Comparison of ENCODE assay signal across 8 mouse cellular contexts in the genomic region with DNA sequence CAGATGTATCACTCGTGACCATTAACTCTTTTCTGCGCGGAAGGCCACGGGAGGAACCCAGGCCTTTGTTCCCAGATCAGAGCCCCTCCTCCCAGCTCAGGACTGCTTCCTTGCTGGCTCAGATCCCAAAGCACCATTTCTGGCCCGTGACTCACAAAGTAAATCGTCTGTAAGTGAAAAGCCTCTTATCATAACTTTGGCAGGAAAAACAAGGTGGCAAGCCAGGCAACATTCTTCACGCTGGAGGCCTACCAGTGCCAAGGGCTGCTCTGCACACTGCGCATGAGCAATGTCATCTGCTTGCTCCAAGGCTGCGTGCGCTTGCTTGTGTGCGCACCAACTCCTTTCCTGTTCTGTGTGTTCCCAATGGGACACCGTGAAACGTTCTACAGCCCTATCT. TPM values are rescaled to one million over a fixed set of nuclear protein-coding genes. Genes with fewer than 3 reads are reported as not detected.
DNase-seq lines count a peak whose midpoint lies in the region; ATAC-seq and TF ChIP-seq lines count a peak whose summit lies in the region.

No protein-coding gene starts in this region.

- peak overlapping the region; percentile 45; the same call in 1 of the 2 replicates for H3K9ac ChIP-seq in ES-E14 (ENCODE audit: insufficient read depth, low read depth, low read length, poor library complexity, severe bottlenecking)

- DNase-seq in ES-E14 (ENCODE audit: low read depth, low spot score), result no peak
- peak; percentile 93 for DNase-seq in adrenal gland, postnatal 14 days
- peak; percentile 81 to 85 for DNase-seq in heart, postnatal 36 days
- peak; percentile 61 to 67 for DNase-seq in layer of hippocampus, postnatal 10 days (ENCODE audit: low spot score in 2 of 2)
- peak; percentile 72 for DNase-seq in urinary bladder, postnatal 10 days (ENCODE audit: low spot score)
- no peak for DNase-seq in embryo, embryonic 10.5 days (ENCODE audit: low spot score)

- in situ Hi-C loops in ES-E14 (cut with MboI; ENCODE audit: low sequenced_read_pairs in 2 of 2, unreplicated experiment in 2 of 2), result no loop called here

- H3K9me3 ChIP-seq in ES-E14 (ENCODE audit: control insufficient read depth, insufficient read depth, low read depth, low read length), result no peaks in the 10 kb centered on the region

- H3K4me1 ChIP-seq in ES-E14 (ENCODE audit: control insufficient read depth in 2 of 2, insufficient read depth in 2 of 2, low read length in 2 of 2, poor library complexity in 1 of 2), result peaks cover 10% of the 10 kb centered on the region in 2 experiments

- peak overlapping the region; percentile 79 for H3K27ac ChIP-seq in ES-E14 (ENCODE audit: insufficient read depth, low read depth, low read length, poor library complexity, severe bottlenecking)

- peak overlapping the region; percentile 23 to 46 for H3K4me3 ChIP-seq in ES-E14 (ENCODE audit: insufficient read depth in 1 of 2, low read depth in 1 of 2, low read length in 2 of 2, poor library complexity in 1 of 2, severe bottlenecking in 1 of 2)

- ATAC-seq in frontal cortex, adult (ENCODE audit: low TSS enrichment), result peak; percentile 38; the same call in 1 of the 2 replicates
- peak; percentile 55; the same call in 1 of the 2 replicates for ATAC-seq in megakaryocyte-erythroid progenitor cell, adult 5-6 weeks (replicated peaks; ENCODE audit: low FRiP score, low TSS enrichment, poor library complexity, severe bottlenecking)

- H3K36me3 ChIP-seq in ES-E14 (ENCODE audit: control insufficient read depth, insufficient read depth, low read length, poor library complexity, severe bottlenecking), result no peaks in the 10 kb centered on the region

- intact Hi-C loops in heart, postnatal 36 days (cut with DNase I), result no loop called here

TF ChIP-seq in ES-E14, 5 proteins besides CTCF, POLR2A, EP300 and RAD21:
- TF ChIP-seq ZC3H11A (IDR thresholded peaks at IDR 0.05; ENCODE audit: borderline replicate concordance, low read depth, low read length), result no peak

RNA-seq across cellular contexts. Expression of a gene that starts 12.1 kb away (rescaled TPM):
- total RNA-seq in ES-E14 (2012; rRNA removed), result 39.9 and 42.4 TPM in 2 replicates
- total RNA-seq in adrenal gland, postnatal 14 days (2021), result 19.8 and 38.2 TPM in 2 replicates
- 1 to 10 TPM; 7.7 to 7.8 TPM for total RNA-seq in heart, postnatal 36 days (2021)
- 1 to 10 TPM; 6.9 to 7.0 TPM for total RNA-seq in layer of hippocampus, postnatal 10 days (2021)
- total RNA-seq in megakaryocyte-erythroid progenitor cell, adult 5-6 weeks (2014; fragmentation: Nextera tagmentation), result 243 and 293 TPM in 2 replicates
- 135 and 175 TPM in 2 replicates for total RNA-seq in megakaryocyte-erythroid progenitor cell, adult 5-6 weeks (2017)

RNA-seq across cellular contexts. Expression of a gene that starts 44.8 kb away (rescaled TPM):
- total RNA-seq in ES-E14 (2012; rRNA removed), result 28.2 and 30.1 TPM in 2 replicates
- 60.1 and 64.8 TPM in 2 replicates for total RNA-seq in adrenal gland, postnatal 14 days (2021)
- total RNA-seq in heart, postnatal 36 days (2021), result 10 to 100 TPM; 25.8 to 29.7 TPM
- total RNA-seq in layer of hippocampus, postnatal 10 days (2021), result 100 to 1,000 TPM; 252 to 277 TPM
- 25.1 and 25.6 TPM in 2 replicates for total RNA-seq in megakaryocyte-erythroid progenitor cell, adult 5-6 weeks (2014; fragmentation: Nextera tagmentation)
- total RNA-seq in megakaryocyte-erythroid progenitor cell, adult 5-6 weeks (2017), result 14.4 and 36.7 TPM in 2 replicates

RNA-seq across cellular contexts. Expression of a gene that starts 45.3 kb away (rescaled TPM):
- total RNA-seq in ES-E14 (2012; rRNA removed), result 3.4 and 9.3 TPM in 2 replicates
- total RNA-seq in adrenal gland, postnatal 14 days (2021), result 0.71 and 0.96 TPM in 2 replicates
- under 1 TPM in 1 of 2 experiments, not detected in 1; 0.30 TPM for total RNA-seq in heart, postnatal 36 days (2021)
- total RNA-seq in layer of hippocampus, postnatal 10 days (2021), result 10 to 100 TPM; 12.5 to 13.3 TPM
- total RNA-seq in megakaryocyte-erythroid progenitor cell, adult 5-6 weeks (2014; fragmentation: Nextera tagmentation), result not detected in 2 replicates
- not detected in 2 replicates for total RNA-seq in megakaryocyte-erythroid progenitor cell, adult 5-6 weeks (2017)

Comparison
In these comparisons a context has a peak if more than half of its experiments do, and no peak if none do; other contexts are left out.
1. DNase-seq: peak in adrenal gland, postnatal 14 days (single experiment), heart, postnatal 36 days (2 of 2), layer of hippocampus, postnatal 10 days (2 of 2) and urinary bladder, postnatal 10 days (single experiment); none in ES-E14 (single experiment) and embryo, embryonic 10.5 days (single experiment).